Mouse (Mus musculus) intestine, postnatal 0 days (tissue): ENCODE measurements around the gene Mettl6. TPM values are rescaled to one million over a fixed set of nuclear protein-coding genes. Genes with fewer than 3 reads are reported as not detected.
A peak's percentile ranks its signal among the peaks of the same experiment; 100 is the strongest.

Source experiments
- ATAC-seq: fragments of 200-750 bp; cut with Nextera tagmentation; 2 replicates; pipeline ENCODE4 v1.8.0; 2017; ENCODE audit warnings: mild to moderate bottlenecking, moderate TSS enrichment, moderate library complexity
- H3K27ac ChIP-seq: fragments of 300-500 bp; sonication (generic); 2 replicates; pipeline ENCODE4 v1.5.1; 2014; ENCODE audit warnings: mild to moderate bottlenecking, low read depth, low read length, moderate library complexity
- H3K27me3 ChIP-seq: fragments of 300-500 bp; sonication (generic); replicated peaks from 2 replicates; pipeline ENCODE4 v1.6.1; 2014; ENCODE audit warnings: low read length, mixed read lengths; ENCODE audit not compliant: control insufficient read depth, insufficient read depth
- H3K36me3 ChIP-seq: fragments of 300-500 bp; sonication (generic); 2 replicates; pipeline ENCODE4 v1.6.1; 2014; ENCODE audit warnings: mild to moderate bottlenecking, moderate library complexity; ENCODE audit not compliant: control insufficient read depth, insufficient read depth
- H3K4me1 ChIP-seq: fragments of 300-500 bp; sonication (generic); replicated peaks from 2 replicates; pipeline ENCODE4 v1.6.1; 2014; ENCODE audit warnings: antibody characterized with exemption, low read length, mixed read lengths; ENCODE audit not compliant: control insufficient read depth, insufficient read depth
- H3K4me2 ChIP-seq: fragments of 300-500 bp; sonication (generic); replicated peaks from 2 replicates; pipeline ENCODE4 v1.6.1; 2014; ENCODE audit warnings: low read depth, mild to moderate bottlenecking, moderate library complexity
- H3K4me3 ChIP-seq: fragments of 300-500 bp; sonication (generic); 2 replicates; pipeline ENCODE4 v1.5.1; 2014; ENCODE audit warnings: low read depth, low read length
- H3K9ac ChIP-seq: fragments of 300-500 bp; sonication (generic); 2 replicates; pipeline ENCODE4 v1.6.1; 2014; ENCODE audit warnings: mild to moderate bottlenecking, low read depth, low read length
- H3K9me3 ChIP-seq: fragments of 300-500 bp; sonication (generic); 2 replicates; pipeline ENCODE4 v1.6.1; 2016; ENCODE audit warnings: mixed run types; ENCODE audit not compliant: control insufficient read depth
- CTCF ChIP-seq: sonication (generic); IDR thresholded peaks from 2 replicates; pipeline ENCODE4 v1.5.1; 2016; ENCODE audit warnings: low read depth, mild to moderate bottlenecking, control low read depth, antibody characterized with exemption, moderate library complexity
- WGBS: fragments of 180-500 bp; shearing (Covaris S2); extraction: QIAGEN DNeasy Blood & Tissue Kit; methylation state at CpG from one replicate; pipeline ENCODE4 v1.1.7; 2014; 5-methylcytosine and 5-hydroxymethylcytosine counted together
- polyA plus RNA-seq: library from polyadenylated mRNA; unstranded; fragments of >200 nt; fragmentation: Nextera tagmentation; extraction: Ambion mirVana; gene quantifications from 2 replicates; pipeline ENCODE4 v1.2.1, GENCODE M21; 2015

Gene Mettl6
- polyA plus RNA-seq, 1 experiment from 2014 or later = 28.2 TPM

- Histone ChIP-seq H3K4me1 (peaks cover 8% of the 10 kb centered on the region; the same call in 1 of the 2 replicates), H3K4me3 (no peak overlapping the region), H3K27ac (no peak overlapping the region), H3K27me3 (no peaks in the 10 kb centered on the region), H3K9me3 (no peaks in the 10 kb centered on the region), H3K4me2 (0 out of 2 replicates have a peak overlapping the region, but pooled peaks have one; percentile 3), H3K9ac (no peak overlapping the region), H3K36me3 (no peaks in the 10 kb centered on the region)
- no peak for TF ChIP-seq CTCF
- WGBS = 59% methylated on average over 5 of the region's 5 CpGs
- ATAC-seq = no peak
Measured at GRCm38 (mm10) chr14:31433126-31433525, 61.7 kb downstream of the Mettl6 start.

GRCm38 (mm10) chr14:31432424-31432823 is 62.4 kb downstream of the Mettl6 start:
- Histone ChIP-seq H3K27me3 (no peaks in the 10 kb centered on the region), H3K36me3 (no peaks in the 10 kb centered on the region), H3K4me2 (no peak overlapping the region), H3K9ac (no peak overlapping the region), H3K4me3 (no peak overlapping the region), H3K4me1 (peaks cover 12% of the 10 kb centered on the region; the same call in 1 of the 2 replicates), H3K9me3 (no peaks in the 10 kb centered on the region), H3K27ac (no peak overlapping the region)
- no peak for ATAC-seq
- WGBS = 34% methylated on average over 4 of the region's 4 CpGs
- no peak for TF ChIP-seq CTCF

- Histone ChIP-seq H3K27me3 (no peaks in the 10 kb centered on the region), H3K36me3 (no peaks in the 10 kb centered on the region), H3K4me3 (no peak overlapping the region), H3K4me1 (peaks cover 12% of the 10 kb centered on the region; the same call in 1 of the 2 replicates), H3K27ac (no peak overlapping the region; the same call in 1 of the 2 replicates), H3K9me3 (no peaks in the 10 kb centered on the region), H3K4me2 (no peak overlapping the region), H3K9ac (no peak overlapping the region)
- no peak for ATAC-seq
- 72% methylated on average over 3 of the region's 3 CpGs for WGBS
- no peak for TF ChIP-seq CTCF
Measured at GRCm38 (mm10) chr14:31431789-31432330, 63.0 kb downstream of the Mettl6 start.

GRCm38 (mm10) chr14:31429004-31429395 is 65.8 kb downstream of the Mettl6 start:
- peak; percentile 52 for ATAC-seq
- peaks cover 12% of the 10 kb centered on the region; the same call in 1 of the 2 replicates for H3K4me1 ChIP-seq
- no peaks in the 10 kb centered on the region for H3K27me3 ChIP-seq
- H3K36me3 ChIP-seq = no peaks in the 10 kb centered on the region
- no peaks in the 10 kb centered on the region for H3K9me3 ChIP-seq
- H3K27ac ChIP-seq = no peak overlapping the region; the same call in 1 of the 2 replicates
- no peak overlapping the region for H3K9ac ChIP-seq
- no peak overlapping the region for H3K4me3 ChIP-seq
- no peak for TF ChIP-seq CTCF
- WGBS = 16% methylated on average over 5 of the region's 5 CpGs
- peak overlapping the region; percentile 42; the same call in 1 of the 2 replicates for H3K4me2 ChIP-seq

GRCm38 (mm10) chr14:31428211-31429003 is 66.4 kb downstream of the Mettl6 start:
- peak; percentile 39; the same call in 1 of the 2 replicates for ATAC-seq
- TF ChIP-seq CTCF = no peak
- H3K4me2 ChIP-seq = peak overlapping the region; percentile 42; the same call in 1 of the 2 replicates
- no peak overlapping the region for H3K9ac ChIP-seq
- H3K4me1 ChIP-seq = peaks cover 12% of the 10 kb centered on the region
- no peaks in the 10 kb centered on the region for H3K27me3 ChIP-seq
- H3K9me3 ChIP-seq = no peaks in the 10 kb centered on the region
- 34% methylated on average over 15 of the region's 15 CpGs for whole genome bisulfite sequencing
- no peak overlapping the region for H3K27ac ChIP-seq
- no peaks in the 10 kb centered on the region for H3K36me3 ChIP-seq
- no peak overlapping the region for H3K4me3 ChIP-seq

Other genes with a start within 250 kb of the Mettl6 start
- gene Phf7, start 243.7 kb downstream of the Mettl6 start, polyA plus RNA-seq = 8.6 and 10.3 TPM in 2 replicates
- gene Bap1, start 243.6 kb downstream of the Mettl6 start, polyA plus RNA-seq = 20.7 and 22.4 TPM in 2 replicates
- 0.30 and 0.57 TPM in 2 replicates for gene Dnah1, start 171.1 kb downstream of the Mettl6 start, polyA plus RNA-seq
- 18.6 and 18.7 TPM in 2 replicates for gene Capn7, start 158.4 kb downstream of the Mettl6 start, polyA plus RNA-seq
- 12.0 and 12.4 TPM in 2 replicates for gene Sh3bp5, start 59.0 kb downstream of the Mettl6 start, polyA plus RNA-seq
- gene Eaf1, start 641 bp downstream of the Mettl6 start, polyA plus RNA-seq = 10.8 and 11.8 TPM in 2 replicates
- gene Colq, start 96.3 kb upstream of the Mettl6 start, polyA plus RNA-seq = 0.66 and 0.68 TPM in 2 replicates
- 0.94 TPM in 1 of 2 replicates, not detected in the other for gene Gm49387, start 145.8 kb upstream of the Mettl6 start, polyA plus RNA-seq
- gene Btd, start 146.0 kb upstream of the Mettl6 start, polyA plus RNA-seq = 45.5 and 48.5 TPM in 2 replicates
- gene Hacl1, start 146.2 kb upstream of the Mettl6 start, polyA plus RNA-seq = 35.5 and 41.3 TPM in 2 replicates